Mouse (Mus musculus): ENCODE results near the gene Eno3. TPM values are rescaled to one million over a fixed set of nuclear protein-coding genes. Genes with fewer than 3 reads are reported as not detected.

Eno3 gene
- polyA plus RNA-seq, 1 experiment from 2014 or later: 8.3 TPM

DNA sequence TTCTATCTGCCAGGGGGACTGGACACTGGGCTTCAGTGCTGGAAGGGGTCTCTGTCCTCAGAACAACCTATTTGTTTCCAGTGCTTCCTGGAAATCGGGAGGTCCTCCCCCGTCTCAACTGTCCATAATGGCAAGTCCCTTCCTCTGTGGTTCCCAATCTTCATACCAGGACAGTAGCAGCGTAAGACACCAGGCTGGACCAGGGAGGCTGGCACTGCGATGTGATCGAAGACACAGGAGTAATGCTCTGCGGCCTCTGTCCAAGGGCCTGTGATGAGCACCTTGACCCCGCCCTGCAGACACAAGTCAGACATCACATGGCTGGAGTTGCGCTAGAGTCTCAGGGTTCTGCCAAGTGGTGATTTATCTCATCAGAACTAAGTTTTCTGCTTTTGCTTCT lies 22.4 kb downstream of the Eno3 start:
- Histone ChIP-seq H3K4me3 (ENCODE audit: low read depth, low read length) (no peak overlapping the region), H3K27ac (ENCODE audit: low read depth, low read length) (no peak overlapping the region), H3K9ac (replicated peaks; ENCODE audit: low read depth, low read length) (no peak overlapping the region), H3K9me3 (ENCODE audit: control insufficient read depth, low read length) (no peaks in the 10 kb centered on the region), H3K4me2 (ENCODE audit: low read depth, low read length) (no peak overlapping the region), H3K27me3 (ENCODE audit: control insufficient read depth, insufficient read depth, low read length) (no peaks in the 10 kb centered on the region), H3K4me1 (ENCODE audit: control insufficient read depth, insufficient read depth, low read length) (peaks cover 5% of the 10 kb centered on the region; the same call in 1 of the 2 replicates), H3K36me3 (ENCODE audit: control insufficient read depth, insufficient read depth, low read length) (peaks cover 43% of the 10 kb centered on the region)
- 97% methylated on average over 8 of the region's 8 CpGs for WGBS
- ATAC-seq (ENCODE audit: low read depth): no peak

DNA sequence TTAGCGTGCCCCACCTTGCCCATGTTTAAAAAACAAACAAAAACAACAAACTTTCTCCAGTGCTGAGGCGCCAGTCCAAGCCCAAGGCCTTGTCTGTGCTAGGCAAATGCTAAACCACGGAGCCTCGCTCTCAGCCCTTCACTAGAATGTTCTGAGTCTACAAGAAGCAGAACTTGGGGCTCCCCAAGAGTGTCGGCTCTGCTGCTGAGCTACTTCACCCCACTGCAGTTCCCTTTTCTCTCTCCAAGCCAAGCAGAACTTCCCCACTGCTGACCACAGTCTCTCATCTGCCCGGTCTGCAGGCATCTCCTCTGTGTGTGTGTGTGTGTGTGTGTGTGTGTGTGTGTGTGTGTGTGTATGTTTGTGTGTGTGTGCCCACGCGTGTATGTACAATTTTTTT lies 22.9 kb downstream of the Eno3 start:
- H3K27ac ChIP-seq (ENCODE audit: low read depth, low read length): no peak overlapping the region
- H3K4me3 ChIP-seq (ENCODE audit: low read depth, low read length): no peak overlapping the region
- H3K9me3 ChIP-seq (ENCODE audit: control insufficient read depth, low read length): no peaks in the 10 kb centered on the region
- ATAC-seq (ENCODE audit: low read depth): no peak
- H3K36me3 ChIP-seq (ENCODE audit: control insufficient read depth, insufficient read depth, low read length): peaks cover 46% of the 10 kb centered on the region
- H3K27me3 ChIP-seq (ENCODE audit: control insufficient read depth, insufficient read depth, low read length): no peaks in the 10 kb centered on the region
- H3K9ac ChIP-seq (replicated peaks; ENCODE audit: low read depth, low read length): no peak overlapping the region
- H3K4me2 ChIP-seq (ENCODE audit: low read depth, low read length): no peak overlapping the region
- peaks cover 5% of the 10 kb centered on the region; the same call in 1 of the 2 replicates for H3K4me1 ChIP-seq (ENCODE audit: control insufficient read depth, insufficient read depth, low read length)
- WGBS: 88% methylated on average over 8 of the region's 8 CpGs

DNA sequence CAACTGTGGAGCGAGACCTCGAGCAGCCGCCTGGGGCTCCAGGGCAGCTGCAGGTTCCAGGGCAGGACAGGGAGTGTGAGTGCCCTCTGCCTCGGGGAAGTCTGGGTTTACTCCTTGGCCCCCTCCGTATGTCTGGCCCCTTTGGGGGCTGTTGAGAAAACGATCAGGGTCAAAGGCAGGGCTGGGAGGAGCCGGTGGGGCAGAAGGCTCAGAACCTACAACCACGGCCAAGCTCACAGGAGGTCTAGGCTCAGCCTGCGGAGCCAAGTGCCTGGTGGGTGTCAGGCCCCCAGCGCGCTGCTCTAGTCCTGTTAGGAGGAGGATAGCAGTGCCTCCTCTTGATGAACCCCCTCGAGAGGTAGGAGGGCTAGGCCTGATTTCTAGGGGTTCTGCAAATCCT lies 24.2 kb downstream of the Eno3 start:
- H3K4me1 ChIP-seq (ENCODE audit: control insufficient read depth, insufficient read depth, low read length): peaks cover 5% of the 10 kb centered on the region
- H3K27me3 ChIP-seq (ENCODE audit: control insufficient read depth, insufficient read depth, low read length): no peaks in the 10 kb centered on the region
- H3K9ac ChIP-seq (replicated peaks; ENCODE audit: low read depth, low read length): 0 out of 2 replicates have a peak overlapping the region, but pooled peaks have one; percentile 28
- 70% methylated on average over 12 of the region's 12 CpGs for WGBS
- ATAC-seq (ENCODE audit: low read depth): no peak
- H3K4me2 ChIP-seq (ENCODE audit: low read depth, low read length): no peak overlapping the region
- no peaks in the 10 kb centered on the region for H3K9me3 ChIP-seq (ENCODE audit: control insufficient read depth, low read length)
- H3K27ac ChIP-seq (ENCODE audit: low read depth, low read length): no peak overlapping the region
- peaks cover 43% of the 10 kb centered on the region for H3K36me3 ChIP-seq (ENCODE audit: control insufficient read depth, insufficient read depth, low read length)
- no peak overlapping the region for H3K4me3 ChIP-seq (ENCODE audit: low read depth, low read length)

DNA sequence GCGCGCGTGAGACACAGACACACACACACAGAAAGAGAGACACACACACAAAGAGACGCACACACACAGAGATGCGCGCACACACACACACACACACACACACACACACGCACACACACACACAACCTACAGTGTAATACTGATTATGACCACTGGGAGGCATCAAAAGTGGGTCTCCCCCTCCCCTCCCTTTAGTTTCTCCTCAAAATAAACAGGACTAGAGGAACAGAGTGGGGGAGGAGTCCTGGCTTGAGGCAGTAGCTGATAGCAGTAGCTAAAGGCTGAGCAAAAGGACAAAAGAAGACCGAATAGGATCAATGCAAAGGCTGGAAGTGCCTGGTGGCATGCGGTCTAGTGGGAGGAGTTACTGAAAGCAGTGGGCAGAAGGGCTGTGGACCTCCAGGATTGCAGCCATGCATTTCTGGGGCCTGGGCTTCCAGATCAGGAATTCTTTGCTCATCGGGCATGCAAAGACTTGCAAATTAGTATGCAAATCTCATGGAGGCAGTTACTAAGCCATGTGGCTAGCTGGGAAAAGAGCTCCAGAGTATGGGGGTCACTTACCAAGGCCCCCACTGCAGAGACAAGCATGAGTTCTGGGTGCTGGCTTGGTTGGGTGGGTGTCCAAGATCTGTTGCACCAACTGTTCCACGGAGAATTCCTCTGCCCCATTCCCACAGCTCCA lies 25.0 kb downstream of the Eno3 start:
- 21% methylated on average over 11 of the region's 11 CpGs for WGBS
- no peak overlapping the region for H3K27ac ChIP-seq (ENCODE audit: low read depth, low read length)
- no peaks in the 10 kb centered on the region for H3K9me3 ChIP-seq (ENCODE audit: control insufficient read depth, low read length)
- H3K27me3 ChIP-seq (ENCODE audit: control insufficient read depth, insufficient read depth, low read length): no peaks in the 10 kb centered on the region
- peaks cover 13% of the 10 kb centered on the region for H3K4me1 ChIP-seq (ENCODE audit: control insufficient read depth, insufficient read depth, low read length)
- H3K4me2 ChIP-seq (ENCODE audit: low read depth, low read length): no peak overlapping the region
- no peak overlapping the region for H3K9ac ChIP-seq (replicated peaks; ENCODE audit: low read depth, low read length)
- ATAC-seq (ENCODE audit: low read depth): peak; percentile 60
- peaks cover 36% of the 10 kb centered on the region for H3K36me3 ChIP-seq (ENCODE audit: control insufficient read depth, insufficient read depth, low read length)
- no peak overlapping the region for H3K4me3 ChIP-seq (ENCODE audit: low read depth, low read length)

DNA sequence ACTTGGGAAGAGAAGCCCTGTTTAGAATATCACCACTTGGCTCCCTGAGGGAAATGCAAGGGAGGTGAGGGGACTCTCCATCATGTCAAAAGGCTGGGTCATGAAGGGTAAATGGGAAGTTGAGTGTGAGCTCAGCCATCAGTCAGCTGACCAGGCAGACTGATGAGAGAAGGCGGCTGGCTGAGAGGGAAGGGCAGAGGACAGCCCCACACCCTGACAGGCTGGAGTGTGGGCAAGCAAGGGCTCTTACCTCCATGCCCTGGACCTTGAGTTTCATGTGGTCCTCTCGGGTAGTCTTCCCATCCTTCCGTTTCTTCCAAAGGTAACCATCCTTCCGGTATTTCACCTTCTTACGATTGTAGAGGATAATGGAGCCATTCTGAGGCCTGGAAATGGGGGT lies 26.6 kb downstream of the Eno3 start:
- Histone ChIP-seq H3K9me3 (ENCODE audit: control insufficient read depth, low read length) (no peaks in the 10 kb centered on the region), H3K9ac (replicated peaks; ENCODE audit: low read depth, low read length) (no peak overlapping the region), H3K4me3 (ENCODE audit: low read depth, low read length) (no peak overlapping the region), H3K4me1 (ENCODE audit: control insufficient read depth, insufficient read depth, low read length) (peaks cover 16% of the 10 kb centered on the region), H3K4me2 (ENCODE audit: low read depth, low read length) (no peak overlapping the region), H3K27ac (ENCODE audit: low read depth, low read length) (no peak overlapping the region), H3K36me3 (ENCODE audit: control insufficient read depth, insufficient read depth, low read length) (peaks cover 36% of the 10 kb centered on the region), H3K27me3 (ENCODE audit: control insufficient read depth, insufficient read depth, low read length) (no peaks in the 10 kb centered on the region)
- 97% methylated on average over 5 of the region's 5 CpGs for WGBS
- no peak for ATAC-seq (ENCODE audit: low read depth)

DNA sequence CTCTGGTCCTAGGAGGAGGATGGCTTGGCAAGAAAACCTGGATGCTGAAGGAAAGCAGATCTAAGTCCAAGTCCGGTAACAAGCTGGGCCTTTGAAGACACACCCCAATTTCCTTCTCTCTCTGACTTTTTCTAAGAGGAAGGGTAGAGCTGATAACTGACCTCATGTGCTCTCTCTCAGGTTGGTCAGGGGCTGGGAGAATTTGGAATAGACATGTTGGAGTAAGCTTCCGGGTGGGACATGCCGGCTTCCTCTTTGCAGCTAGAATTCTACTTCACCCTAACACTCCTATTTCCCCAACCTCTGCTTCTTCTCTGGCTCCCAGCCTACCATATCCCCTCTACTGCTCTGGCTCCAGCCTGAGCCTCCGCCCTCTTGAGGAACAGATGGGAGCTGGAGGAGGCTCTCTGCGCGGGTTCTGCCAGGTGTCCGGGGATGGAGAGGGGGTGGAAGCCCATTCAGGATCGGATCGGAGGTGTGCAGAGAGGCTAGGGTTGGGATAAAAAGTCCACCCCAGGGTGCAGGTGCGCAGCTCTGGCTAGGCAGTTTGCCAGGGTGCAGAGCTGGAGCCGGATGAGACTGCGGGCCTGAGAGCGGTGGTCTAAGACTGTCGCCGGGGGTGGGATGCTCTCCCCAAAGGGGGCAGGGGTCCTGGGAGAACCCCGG lies 30.0 kb downstream of the Eno3 start:
- Histone ChIP-seq H3K27me3 (ENCODE audit: control insufficient read depth, insufficient read depth, low read length) (no peaks in the 10 kb centered on the region), H3K4me3 (ENCODE audit: low read depth, low read length) (peak overlapping the region; percentile 82), H3K27ac (ENCODE audit: low read depth, low read length) (peak overlapping the region; percentile 83), H3K9ac (replicated peaks; ENCODE audit: low read depth, low read length) (peak overlapping the region; percentile 92), H3K36me3 (ENCODE audit: control insufficient read depth, insufficient read depth, low read length) (peaks cover 21% of the 10 kb centered on the region), H3K4me1 (ENCODE audit: control insufficient read depth, insufficient read depth, low read length) (peaks cover 20% of the 10 kb centered on the region), H3K4me2 (ENCODE audit: low read depth, low read length) (peak overlapping the region; percentile 80), H3K9me3 (ENCODE audit: control insufficient read depth, low read length) (no peaks in the 10 kb centered on the region)
- peak; percentile 57 for ATAC-seq (ENCODE audit: low read depth)
- 2% methylated on average over 16 of the region's 16 CpGs for WGBS

DNA sequence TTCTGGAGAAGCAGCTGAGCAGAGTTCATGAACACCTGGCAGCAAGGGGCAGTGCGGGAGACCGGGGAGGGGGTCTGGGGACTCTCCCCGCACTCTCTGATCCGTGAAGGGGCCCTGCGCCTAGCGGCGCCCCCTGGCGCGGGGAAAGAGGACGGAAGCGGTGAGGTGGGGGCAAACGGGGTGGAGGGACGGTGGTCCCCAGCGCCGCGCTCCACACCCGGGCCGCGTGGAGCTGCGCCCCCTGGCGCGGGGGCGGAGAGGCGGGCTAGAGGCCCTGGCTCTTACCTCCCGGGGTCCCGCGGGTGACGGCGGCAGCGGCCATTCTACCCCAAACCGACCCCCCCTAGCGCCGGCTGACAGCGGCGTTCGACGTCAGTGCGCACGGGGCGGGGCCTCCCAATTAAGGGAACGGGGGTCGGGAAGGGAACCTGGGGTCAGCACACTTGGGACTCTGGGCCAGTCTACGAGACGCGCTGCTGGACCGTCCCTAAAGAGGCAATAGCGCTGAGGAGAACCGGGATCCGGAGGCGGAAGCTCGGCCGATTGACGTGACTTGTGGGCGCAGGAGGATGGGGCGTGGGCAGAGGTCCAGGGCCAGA lies 30.7 kb downstream of the Eno3 start, which contains the start of gene Camta2:
Gene Camta2 (minus strand): TSS at position 505 of the 599 bp plus-strand sequence.
- peak within 1 kb of the TSS; percentile 92 for H3K9ac ChIP-seq (replicated peaks; ENCODE audit: low read depth, low read length)
- WGBS: under 1% methylated on average over 48 of the region's 55 CpGs

DNA sequence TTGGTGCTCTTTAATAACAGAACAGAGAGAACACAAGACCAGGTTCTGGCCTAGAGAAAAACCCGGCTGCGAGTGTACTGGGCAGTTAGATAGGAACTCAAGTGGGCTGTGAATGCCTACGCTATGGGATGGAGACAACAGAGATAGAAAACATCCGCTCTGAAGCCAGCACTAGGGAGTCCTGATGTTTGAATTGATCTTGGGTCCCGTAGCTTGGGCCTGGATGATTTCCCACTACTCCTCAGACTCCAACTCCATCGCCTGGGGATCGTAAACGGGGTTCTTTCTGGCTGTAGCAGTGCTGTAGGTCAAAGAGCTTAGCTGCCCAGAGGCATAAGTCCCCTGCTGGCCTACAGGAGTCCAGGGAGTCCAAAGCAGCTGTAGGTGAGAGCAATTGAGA lies 31.4 kb downstream of the Eno3 start:
- Histone ChIP-seq H3K36me3 (ENCODE audit: control insufficient read depth, insufficient read depth, low read length) (peaks cover 14% of the 10 kb centered on the region), H3K9ac (replicated peaks; ENCODE audit: low read depth, low read length) (peak overlapping the region; percentile 92), H3K9me3 (ENCODE audit: control insufficient read depth, low read length) (no peaks in the 10 kb centered on the region), H3K4me1 (ENCODE audit: control insufficient read depth, insufficient read depth, low read length) (peaks cover 15% of the 10 kb centered on the region), H3K27ac (ENCODE audit: low read depth, low read length) (peak overlapping the region; percentile 83), H3K27me3 (ENCODE audit: control insufficient read depth, insufficient read depth, low read length) (no peaks in the 10 kb centered on the region), H3K4me3 (ENCODE audit: low read depth, low read length) (peak overlapping the region; percentile 82), H3K4me2 (ENCODE audit: low read depth, low read length) (peak overlapping the region; percentile 80)
- WGBS: 7% methylated on average over 8 of the region's 8 CpGs
- no peak for ATAC-seq (ENCODE audit: low read depth)

More for the DNA sequence above, 30.7 kb downstream of the Eno3 start, which contains the start of gene Camta2:
- H3K27me3 ChIP-seq (ENCODE audit: control insufficient read depth, insufficient read depth, low read length): no peaks in the 10 kb centered on the region
- H3K36me3 ChIP-seq (ENCODE audit: control insufficient read depth, insufficient read depth, low read length): peaks cover 20% of the 10 kb centered on the region
- peak within 1 kb of the TSS; percentile 82 for H3K4me3 ChIP-seq (ENCODE audit: low read depth, low read length)
- H3K4me1 ChIP-seq (ENCODE audit: control insufficient read depth, insufficient read depth, low read length): peaks cover 15% of the 10 kb centered on the region
- peak; percentile 83 for ATAC-seq (ENCODE audit: low read depth)
- H3K27ac ChIP-seq (ENCODE audit: low read depth, low read length): peak within 1 kb of the TSS; percentile 83
- H3K9me3 ChIP-seq (ENCODE audit: control insufficient read depth, low read length): no peaks in the 10 kb centered on the region
- H3K4me2 ChIP-seq (ENCODE audit: low read depth, low read length): peak within 1 kb of the TSS; percentile 80

DNA sequence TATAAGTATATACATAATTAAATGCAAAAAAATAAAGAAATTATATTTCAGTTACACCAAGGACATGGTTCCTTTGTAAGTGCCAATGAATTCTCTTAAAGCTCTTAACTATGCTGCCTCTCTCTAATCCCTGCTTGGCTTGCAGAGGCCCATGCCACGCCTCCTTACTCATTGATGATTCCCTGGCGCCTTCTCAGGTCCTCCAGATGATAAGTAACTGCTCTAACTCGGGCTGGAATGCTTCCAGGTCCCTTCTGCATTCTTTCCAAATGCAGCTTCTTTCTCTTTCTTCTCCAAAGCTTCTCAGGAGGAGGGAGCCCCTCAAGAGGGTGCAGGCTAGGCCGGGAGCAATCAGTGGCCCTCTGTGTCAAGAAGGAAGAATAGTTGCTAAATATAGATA lies 32.6 kb downstream of the Eno3 start:
- no peaks in the 10 kb centered on the region for H3K27me3 ChIP-seq (ENCODE audit: control insufficient read depth, insufficient read depth, low read length)
- no peak overlapping the region for H3K9ac ChIP-seq (replicated peaks; ENCODE audit: low read depth, low read length)
- no peak overlapping the region for H3K4me2 ChIP-seq (ENCODE audit: low read depth, low read length)
- H3K36me3 ChIP-seq (ENCODE audit: control insufficient read depth, insufficient read depth, low read length): peaks cover 4% of the 10 kb centered on the region; the same call in 1 of the 2 replicates
- no peaks in the 10 kb centered on the region for H3K9me3 ChIP-seq (ENCODE audit: control insufficient read depth, low read length)
- H3K4me1 ChIP-seq (ENCODE audit: control insufficient read depth, insufficient read depth, low read length): peaks cover 15% of the 10 kb centered on the region
- ATAC-seq (ENCODE audit: low read depth): no peak
- no peak overlapping the region for H3K27ac ChIP-seq (ENCODE audit: low read depth, low read length)
- no peak overlapping the region for H3K4me3 ChIP-seq (ENCODE audit: low read depth, low read length)
- WGBS: 59% methylated on average over 4 of the region's 4 CpGs
